Mouse (Mus musculus): ENCODE measurements around the gene Mfng.

GRCm38 (mm10) chr15:78736181-78736579 lies 37.1 kb downstream of the Mfng start:
- TF ChIP-seq GATA1 (IDR thresholded peaks at IDR 0.05; ENCODE audit: borderline replicate concordance, low read length) (no peak), FLI1 (IDR thresholded peaks at IDR 0.05; ENCODE audit: low read length) (no peak)

Measured in megakaryocyte, embryonic 14.5 days (primary cell).